Mouse (Mus musculus) adrenal gland, postnatal 25 days (tissue): Measurements from ENCODE around the gene Alg1. TPM values are rescaled to one million over a fixed set of nuclear protein-coding genes. Genes with fewer than 3 reads are reported as not detected.

ENCODE experiments used
- DNase-seq: peaks from one replicate; pipeline ENCODE4 v3.0.0; 2021; ENCODE audit warnings: mixed read lengths
- microRNA-seq, 2 experiments: library from miRNA; unstranded; fragments of <30 nt; microRNA quantifications; one replicate each; pipeline ENCODE4 v1.2.0; 2021
- total RNA-seq: library from RNA; stranded (reverse); gene quantifications from 2 replicates; pipeline ENCODE4 v1.2.3, GENCODE M21; 2021

Alg1 gene
- total RNA-seq, 1 experiment from 2014 or later, result 42.6 TPM

DNA sequence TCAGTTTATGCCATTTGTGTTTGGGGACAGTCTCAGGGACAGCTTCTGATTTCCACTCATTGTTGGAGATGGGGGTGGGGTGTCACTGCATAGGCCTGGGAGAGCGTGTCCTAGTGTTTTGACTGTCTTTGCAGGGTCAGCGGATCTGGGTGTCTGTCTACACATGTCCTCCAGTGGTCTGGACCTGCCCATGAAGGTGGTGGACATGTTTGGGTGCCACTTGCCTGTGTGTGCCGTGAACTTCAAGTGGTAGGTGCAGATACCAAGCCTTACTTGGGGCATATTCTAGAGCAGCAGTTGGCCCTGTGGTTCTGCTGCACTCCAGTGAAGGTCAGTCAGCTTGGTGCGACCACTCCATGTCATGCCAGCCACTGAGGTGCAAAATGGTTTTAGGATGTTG lies 8.9 kb downstream of the Alg1 start:
- no peak for DNase-seq

DNA sequence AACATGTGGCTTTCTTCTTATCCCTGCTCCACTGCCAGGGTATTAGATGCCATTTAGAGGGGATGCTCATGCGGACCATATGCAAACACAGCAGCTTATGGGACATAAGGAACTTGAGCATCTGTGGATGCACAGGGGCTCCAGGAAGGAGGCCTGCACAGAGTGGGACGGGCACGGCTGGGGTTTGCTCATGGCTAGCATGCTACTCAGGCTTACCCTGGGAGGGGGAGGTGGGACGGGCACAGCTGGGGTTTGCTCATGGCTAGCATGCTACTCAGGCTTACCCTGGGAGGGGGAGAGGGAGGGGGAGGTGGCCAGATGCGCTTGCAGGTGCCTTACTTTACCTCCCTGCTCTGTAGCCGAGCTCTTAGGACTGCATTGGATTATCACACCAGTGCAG lies 9.5 kb downstream of the Alg1 start:
- no peak for DNase-seq

DNA sequence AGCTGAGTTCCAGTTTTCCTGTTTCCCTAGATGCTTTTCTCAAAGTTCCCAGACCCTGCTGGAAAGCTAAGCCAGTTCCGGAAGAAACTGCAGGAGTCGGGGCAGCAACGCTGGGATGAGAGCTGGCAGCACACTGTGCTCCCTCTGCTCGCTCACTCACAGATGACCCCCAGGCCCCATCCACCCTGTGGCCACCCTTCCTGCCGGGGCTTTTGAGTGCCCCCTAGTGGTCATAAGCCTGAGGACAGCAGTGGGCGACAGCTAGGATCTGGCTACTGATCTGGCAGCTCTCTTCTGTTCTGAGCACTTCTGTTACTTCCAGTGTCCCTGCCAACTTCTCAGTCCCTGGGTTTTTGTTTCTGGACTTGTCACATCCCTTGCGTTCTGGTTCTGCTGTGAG lies 11.0 kb downstream of the Alg1 start:
- peak; percentile 69 for DNase-seq

DNA sequence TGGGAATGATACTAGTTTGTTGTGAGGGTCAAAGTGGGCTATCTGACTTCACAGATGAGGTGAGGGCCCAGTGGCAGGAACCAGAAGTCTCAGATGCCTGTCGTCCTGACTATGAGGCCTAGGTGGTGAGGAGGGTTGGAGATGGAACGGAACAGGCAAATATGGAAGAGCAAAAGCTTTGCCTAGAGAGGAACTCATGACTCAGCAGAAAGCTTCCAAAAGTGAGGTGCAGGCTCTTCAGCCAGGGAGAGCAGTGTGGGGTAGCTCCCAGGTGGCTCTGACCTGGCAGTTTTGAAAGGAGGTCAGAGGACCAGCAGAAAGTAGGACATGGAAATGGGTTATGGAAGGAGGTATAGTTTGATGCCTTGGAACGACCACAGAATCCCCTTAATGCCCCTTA lies 17.5 kb downstream of the Alg1 start:
- no peak for DNase-seq

DNA sequence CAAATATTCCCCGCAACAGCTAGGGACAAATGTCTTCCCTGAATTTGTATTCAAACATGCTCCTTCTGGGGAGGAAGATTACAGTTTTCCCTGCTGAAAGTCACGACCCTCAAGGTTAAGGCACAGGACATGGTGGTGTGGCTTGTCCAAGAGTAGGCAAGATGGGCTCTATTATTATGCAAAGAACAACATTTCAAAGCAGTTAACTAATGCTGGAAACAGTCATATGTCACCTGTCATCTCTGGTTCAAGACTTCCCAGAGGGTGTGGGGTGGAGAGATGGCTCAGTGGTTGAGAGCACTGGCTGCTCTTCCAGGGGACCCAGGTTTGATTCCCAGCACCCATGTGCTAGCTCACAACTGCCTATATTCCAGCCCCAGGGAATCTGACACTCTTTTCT lies 18.8 kb downstream of the Alg1 start:
- no peak for DNase-seq

DNA sequence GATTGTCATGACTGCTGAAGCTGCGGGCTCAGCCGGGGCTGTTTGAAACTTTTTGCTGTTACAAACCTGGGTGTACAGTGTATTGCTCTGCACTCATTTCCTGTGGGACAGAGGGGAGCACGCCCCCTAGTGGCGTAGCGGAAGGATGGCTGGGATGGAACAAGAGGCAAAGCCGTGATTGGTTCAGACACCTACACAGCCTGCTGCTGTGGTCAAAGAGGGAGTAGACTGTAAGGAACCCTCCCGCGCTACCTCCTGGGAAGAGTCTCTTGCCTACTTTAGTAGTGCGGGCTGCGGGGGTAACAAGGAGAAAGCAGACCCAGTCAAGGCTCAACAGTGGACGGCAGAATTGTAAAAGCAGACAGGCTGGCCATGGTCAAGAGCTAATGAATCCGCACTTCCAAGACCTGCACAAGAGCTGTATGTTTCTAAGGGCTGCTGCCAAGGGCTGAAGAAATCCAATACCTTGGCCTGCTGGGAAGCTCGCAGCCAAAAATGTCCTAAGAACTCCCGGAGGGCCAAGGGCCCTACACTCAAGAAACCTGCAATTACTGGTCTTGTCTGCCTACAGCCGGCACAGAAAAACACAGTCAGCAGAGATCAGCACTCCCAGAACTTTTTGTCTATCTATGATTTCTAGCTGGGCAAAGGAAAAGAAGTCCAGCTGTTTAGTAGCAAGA lies 21.1 kb downstream of the Alg1 start:
- DNase-seq, result peak; percentile 81

DNA sequence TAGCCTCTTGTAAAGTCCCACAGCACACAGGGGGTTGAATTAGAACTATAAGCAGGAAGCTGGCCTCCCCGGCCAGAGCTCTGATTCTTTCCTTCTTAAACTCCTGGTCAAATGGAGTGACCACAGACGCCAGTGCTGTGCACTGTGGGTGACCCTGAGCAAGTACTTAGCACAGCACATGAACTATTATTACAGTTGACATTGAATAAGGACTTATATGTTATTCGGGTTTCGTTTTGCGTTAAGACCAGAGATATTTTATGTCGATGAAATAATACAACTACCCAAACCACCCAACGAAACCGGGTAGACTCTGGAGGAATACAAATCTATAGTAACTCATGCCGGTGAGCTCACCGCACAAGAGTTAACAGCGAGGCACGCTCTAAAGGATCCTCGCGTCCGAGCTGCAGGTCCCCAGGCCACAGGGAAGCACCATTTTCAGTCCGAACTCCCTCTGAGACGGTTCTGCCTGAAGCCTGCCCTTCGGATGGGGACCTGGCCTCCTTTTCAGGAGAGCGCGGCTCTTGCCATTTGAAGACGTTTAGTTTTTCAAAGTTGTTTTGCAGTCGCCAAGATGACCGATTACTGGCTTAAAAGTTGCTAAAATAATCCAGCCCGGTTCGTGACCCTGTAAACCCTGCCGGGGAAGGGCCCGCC lies 21.8 kb downstream of the Alg1 start:
- DNase-seq, result no peak

DNA sequence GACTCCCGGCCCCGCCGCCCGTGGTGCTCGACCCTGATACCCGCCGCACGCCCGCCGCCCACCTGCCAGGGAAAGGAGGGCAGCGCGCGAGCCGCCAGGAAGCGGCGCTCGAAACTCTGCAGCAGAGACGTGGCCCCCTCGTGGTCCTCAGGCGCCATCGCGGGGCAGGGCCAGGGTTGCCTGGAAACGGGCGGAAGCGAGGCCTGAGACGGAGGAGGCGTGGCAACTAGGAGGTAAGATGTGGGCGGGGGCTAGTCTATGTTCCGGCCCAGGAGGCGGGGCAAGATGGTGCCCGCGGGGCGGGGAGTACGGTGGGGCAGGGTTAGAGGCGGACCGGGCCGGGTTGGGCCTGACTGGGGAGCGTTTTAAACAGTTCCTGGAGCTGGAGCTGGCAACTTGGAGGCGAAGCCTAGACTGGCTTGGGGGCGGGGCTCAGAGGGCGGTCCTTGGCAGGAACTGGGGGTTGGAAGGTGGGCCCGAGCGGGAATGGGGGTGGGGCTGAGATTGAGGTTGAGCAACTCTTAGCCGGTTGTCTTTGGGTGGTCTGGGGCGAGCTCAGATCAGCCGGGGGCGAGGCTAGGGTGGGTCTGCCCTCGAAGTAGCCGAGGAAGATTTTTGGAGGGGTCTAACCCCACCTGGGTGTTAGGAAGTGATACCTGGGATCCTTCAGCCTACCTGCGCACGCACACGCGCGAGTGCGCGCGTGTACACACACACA lies 22.5 kb downstream of the Alg1 start, which contains the start of gene Eef2kmt:
Gene Eef2kmt, minus strand, starts transcription at position 205 of the 718 bp plus-strand sequence.
- DNase-seq, result peak; percentile 99

DNA sequence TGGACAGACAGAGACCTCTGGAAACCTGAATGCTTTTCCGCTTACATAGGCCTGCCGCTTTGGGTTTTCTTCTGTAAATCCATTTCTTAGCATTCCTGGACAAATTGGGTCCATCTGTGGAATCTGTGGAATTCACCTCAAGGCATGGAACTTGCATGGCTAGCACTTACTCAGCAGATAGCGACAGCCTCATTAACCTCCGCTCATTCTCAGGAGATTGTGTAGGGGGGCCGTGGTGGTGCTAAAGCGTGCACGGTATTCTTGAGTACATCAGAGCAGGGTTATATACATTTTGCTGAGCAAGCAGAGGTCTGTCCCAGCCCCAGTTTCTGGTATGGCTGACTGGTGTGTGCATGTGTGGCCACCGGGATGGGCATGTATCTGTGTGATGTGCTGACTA lies 29.7 kb downstream of the Alg1 start:
- DNase-seq, result no peak

DNA sequence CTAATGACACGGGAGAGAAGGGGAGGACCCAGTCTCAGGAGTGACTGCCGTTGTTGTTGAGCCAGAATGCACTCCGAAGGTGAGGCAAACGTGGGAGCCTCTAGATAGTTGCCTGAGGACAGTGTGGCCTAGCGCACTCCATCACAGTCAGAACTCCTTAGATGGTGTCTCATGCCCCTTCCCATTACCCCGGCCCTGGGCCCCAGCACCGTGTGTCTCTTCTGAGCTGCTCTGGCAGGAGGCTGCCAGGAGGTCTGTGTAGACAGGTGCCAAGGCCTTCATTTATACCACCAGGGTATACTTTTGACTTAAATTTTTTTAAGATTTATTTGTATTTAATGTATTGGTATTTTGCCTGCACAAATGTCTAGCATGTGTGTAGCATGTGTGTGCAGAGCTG lies 30.5 kb downstream of the Alg1 start:
- no peak for DNase-seq

DNA sequence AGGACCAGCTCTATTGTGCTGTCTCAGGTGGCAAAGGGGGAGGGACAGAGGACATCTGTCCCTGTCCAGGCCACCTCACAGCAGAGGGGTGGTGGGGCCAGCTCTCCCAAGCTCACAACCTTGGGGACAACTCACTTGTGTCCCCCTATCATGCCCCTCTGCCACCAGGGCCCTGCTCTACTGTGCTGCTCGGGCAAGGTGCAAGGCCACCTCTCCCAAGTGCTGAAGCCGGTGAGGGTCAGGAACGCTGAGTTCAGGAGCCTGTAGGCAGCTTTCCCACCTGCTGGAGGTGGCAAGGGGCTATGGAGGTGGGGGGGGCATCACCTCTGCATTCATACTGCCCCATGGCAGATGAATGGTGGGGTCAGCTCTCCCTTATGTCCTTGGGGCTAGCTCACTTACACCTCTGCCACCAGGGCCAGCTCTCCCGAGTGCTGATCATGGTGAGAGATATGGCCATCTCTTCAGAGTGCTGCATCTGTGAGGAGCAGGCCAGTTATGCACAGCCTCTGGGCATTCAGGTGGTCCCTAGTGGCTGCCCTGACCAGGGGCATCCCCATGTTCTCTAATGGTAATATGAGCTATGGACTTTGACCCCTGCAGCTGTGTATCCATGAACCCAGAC lies 38.1 kb downstream of the Alg1 start:
- no peak for DNase-seq

DNA sequence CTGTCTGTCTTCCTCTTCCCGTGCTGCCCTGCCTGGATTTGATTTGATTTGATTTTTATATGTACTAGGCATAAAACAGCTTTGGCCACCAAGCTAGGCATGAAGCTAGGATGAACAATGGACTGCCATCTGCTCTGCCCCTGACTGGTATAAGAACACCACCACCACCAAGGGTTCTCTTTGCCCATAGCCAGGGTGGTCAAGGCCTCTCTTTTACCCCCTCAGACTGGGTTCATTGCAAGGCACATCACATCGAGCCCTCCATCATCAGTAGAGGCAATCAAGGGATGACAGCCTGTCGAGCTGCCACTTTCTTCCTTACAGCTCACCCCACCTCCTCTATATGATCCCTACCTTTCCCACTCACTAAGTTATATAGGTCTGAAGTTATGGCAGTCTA lies 39.0 kb downstream of the Alg1 start:
- no peak for DNase-seq

DNA sequence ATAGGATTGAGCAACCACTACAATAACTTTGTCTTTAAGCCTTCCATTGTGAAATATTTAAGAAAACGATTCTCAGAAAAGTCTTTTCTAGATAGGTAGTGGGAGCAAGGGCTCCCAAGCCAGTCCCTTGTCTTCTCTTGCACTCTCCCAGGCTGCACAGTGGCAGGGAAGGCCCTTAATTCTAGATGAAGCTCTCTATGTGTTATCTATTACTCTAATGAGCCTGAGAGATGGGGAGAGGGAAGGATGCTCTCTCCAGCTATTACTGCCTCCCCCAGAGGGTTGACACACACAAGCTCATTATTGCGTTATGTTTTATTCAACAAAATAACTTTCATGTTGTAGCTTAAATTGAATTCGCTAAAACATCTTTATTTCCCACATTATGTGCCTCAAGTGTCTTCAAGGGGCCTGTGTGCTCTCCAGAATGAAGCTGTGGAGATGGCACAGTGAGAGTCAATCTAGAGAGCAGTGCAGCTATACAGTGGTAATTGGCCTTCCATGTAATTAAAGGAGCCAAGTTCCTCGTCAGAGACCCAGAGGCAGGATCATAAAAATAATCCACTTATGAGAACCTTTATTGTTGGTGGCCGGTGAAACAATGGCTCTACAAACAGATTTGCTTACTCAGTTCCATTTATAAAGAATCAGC lies 46.3 kb downstream of the Alg1 start:
- DNase-seq, result no peak

DNA sequence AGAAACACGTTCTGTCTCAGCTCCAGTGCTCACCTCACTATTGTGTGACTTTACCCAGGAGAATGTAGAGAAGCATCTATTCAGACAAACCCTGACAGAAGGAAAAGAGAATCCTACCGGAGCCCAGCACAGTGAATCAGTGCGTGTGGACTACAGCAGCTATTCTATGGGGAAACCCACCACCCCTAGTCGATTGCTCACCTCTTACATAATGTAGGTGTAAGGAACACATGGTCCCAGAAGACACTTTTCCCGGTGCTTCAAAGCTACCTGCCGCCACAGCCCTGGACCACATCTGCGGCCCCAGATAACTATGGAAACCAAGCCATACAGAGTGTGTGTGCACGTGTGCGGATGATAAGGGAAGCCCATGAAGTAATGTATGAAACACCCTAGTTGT lies 49.3 kb downstream of the Alg1 start:
- no peak for DNase-seq

DNA sequence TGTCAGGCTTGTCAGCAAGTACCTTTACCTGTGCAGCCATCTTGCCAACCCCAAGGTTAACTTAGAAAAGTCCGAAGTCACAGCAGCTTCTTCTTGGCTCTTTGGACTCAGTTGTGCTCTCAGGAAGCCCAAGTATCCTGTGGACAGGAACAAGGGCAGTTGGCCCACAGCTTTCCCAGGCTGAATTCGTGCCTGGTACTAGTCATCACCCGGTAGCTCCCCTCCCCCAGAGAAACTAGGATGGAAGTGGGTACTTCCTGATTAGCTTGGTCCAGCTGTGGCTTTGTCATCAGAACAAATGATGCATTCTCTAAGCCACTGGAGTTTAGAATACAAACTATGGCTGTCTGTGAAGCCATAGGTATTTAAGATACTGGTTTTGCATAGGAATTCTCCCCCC lies 52.0 kb downstream of the Alg1 start:
- no peak for DNase-seq

Small RNA genes lying within 50 kb of the gene (microRNA-seq; reads per million reads assigned to microRNA genes)
- gene Gm23689, result 0 reads per million in 2 experiments
- gene Gm26095, result 0 reads per million in 2 experiments
- gene Mir6364, result 0 reads per million in 2 experiments

Other genes starting within 250 kb of the Alg1 start
- gene Sept12, start 235.8 kb upstream of the Alg1 start, total RNA-seq, result not detected in 2 replicates
- not detected in 2 replicates for gene Smim22, start 226.3 kb upstream of the Alg1 start, total RNA-seq
- gene Rogdi, start 220.1 kb upstream of the Alg1 start, total RNA-seq, result 19.9 and 23.8 TPM in 2 replicates
- gene Glyr1, start 183.8 kb upstream of the Alg1 start, total RNA-seq, result 106 and 107 TPM in 2 replicates
- gene Ubn1, start 183.6 kb upstream of the Alg1 start, total RNA-seq, result 43.6 and 46.7 TPM in 2 replicates
- 1.5 and 2.2 TPM in 2 replicates for gene Ppl, start 101.2 kb upstream of the Alg1 start, total RNA-seq
- 0.15 TPM in 1 of 2 replicates, not detected in the other for gene Sec14l5, start 86.5 kb upstream of the Alg1 start, total RNA-seq
- 30.8 and 31.5 TPM in 2 replicates for gene Nagpa, start 29.6 kb upstream of the Alg1 start, total RNA-seq
- gene AU021092, start 11.3 kb upstream of the Alg1 start, total RNA-seq, result 10.8 and 14.5 TPM in 2 replicates
- 30.2 and 35.6 TPM in 2 replicates for gene Eef2kmt, start 22.4 kb downstream of the Alg1 start, total RNA-seq